Mouse (Mus musculus) forebrain, embryonic 10.5 days (tissue): ENCODE results near the gene Msh4. TPM values are rescaled to one million over a fixed set of nuclear protein-coding genes. Genes with fewer than 3 reads are reported as not detected.

Experiments
- DNase-seq: peaks from one replicate; pipeline ENCODE4 v3.0.0-alpha.2; 2017; ENCODE audit warnings: low spot score; ENCODE audit errors: extremely low spot score
- H3K27ac ChIP-seq: fragments of 300-500 bp; sonication (generic); 2 replicates; pipeline ENCODE4 v1.5.1; 2016; ENCODE audit warnings: mild to moderate bottlenecking
- H3K27me3 ChIP-seq: fragments of 300-500 bp; sonication (generic); 2 replicates; pipeline ENCODE4 v1.6.1; 2016; ENCODE audit warnings: mild to moderate bottlenecking; ENCODE audit not compliant: poor library complexity, severe bottlenecking
- H3K36me3 ChIP-seq: fragments of 300-500 bp; sonication (generic); replicated peaks from 2 replicates; pipeline ENCODE4 v1.6.1; 2016; ENCODE audit warnings: mild to moderate bottlenecking, moderate library complexity
- H3K4me1 ChIP-seq: fragments of 300-500 bp; sonication (generic); 2 replicates; pipeline ENCODE4 v1.6.1; 2016
- H3K4me3 ChIP-seq: fragments of 300-500 bp; sonication (generic); 2 replicates; pipeline ENCODE4 v1.5.1; 2016; ENCODE audit warnings: mild to moderate bottlenecking, moderate library complexity
- H3K9me3 ChIP-seq: fragments of 300-500 bp; sonication (generic); 2 replicates; pipeline ENCODE4 v1.6.1; 2016; ENCODE audit warnings: mild to moderate bottlenecking, moderate library complexity
- WGBS: fragments of 180-500 bp; shearing (Covaris S2); methylation state at CpG from one replicate; pipeline ENCODE4 v1.1.7; 2016; 5-methylcytosine and 5-hydroxymethylcytosine counted together
- polyA plus RNA-seq: library from polyadenylated mRNA; unstranded; fragments of >200 nt; fragmentation: Nextera tagmentation; extraction: Ambion mirVana; gene quantifications from 2 replicates; pipeline ENCODE4 v1.2.1, GENCODE M21; 2016

The Msh4 gene
- polyA plus RNA-seq, 1 experiment from 2014 or later = 0.12 TPM

GRCm38 (mm10) chr3:153808406-153808805, 97.5 kb downstream of the Msh4 start:
- H3K4me1 ChIP-seq = peaks cover 11% of the 10 kb centered on the region
- WGBS = 81% methylated on average over 13 of the region's 13 CpGs
- H3K4me3 ChIP-seq = no peak overlapping the region
- H3K9me3 ChIP-seq = no peaks in the 10 kb centered on the region
- H3K27me3 ChIP-seq = no peaks in the 10 kb centered on the region
- DNase-seq = no peak
- H3K27ac ChIP-seq = peak overlapping the region; percentile 60; the same call in 1 of the 2 replicates
- H3K36me3 ChIP-seq = no peaks in the 10 kb centered on the region

- H3K27me3 ChIP-seq = no peaks in the 10 kb centered on the region
- no peak overlapping the region for H3K4me3 ChIP-seq
- H3K9me3 ChIP-seq = no peaks in the 10 kb centered on the region
- H3K36me3 ChIP-seq = no peaks in the 10 kb centered on the region
- peaks cover 11% of the 10 kb centered on the region for H3K4me1 ChIP-seq
- H3K27ac ChIP-seq = peak overlapping the region; percentile 60; the same call in 1 of the 2 replicates
- no peak for DNase-seq
- WGBS = 90% methylated on average over 9 of the region's 9 CpGs
Measured at GRCm38 (mm10) chr3:153807444-153808149, 98.3 kb downstream of the Msh4 start.

Other genes starting within 250 kb of the Msh4 start
- 40.0 and 40.5 TPM in 2 replicates for gene St6galnac3, start 181.0 kb downstream of the Msh4 start, polyA plus RNA-seq
- gene Asb17, start 61.9 kb downstream of the Msh4 start, polyA plus RNA-seq = 0.58 and 0.76 TPM in 2 replicates
- 51.2 and 55.5 TPM in 2 replicates for gene Rabggtb, start 6.9 kb upstream of the Msh4 start, polyA plus RNA-seq
- gene Acadm, start 38.5 kb upstream of the Msh4 start, polyA plus RNA-seq = 37.6 and 39.1 TPM in 2 replicates
- gene Slc44a5, start 67.3 kb upstream of the Msh4 start, polyA plus RNA-seq = 0.82 and 0.91 TPM in 2 replicates